Mouse (Mus musculus) ES-CJ7 (cell line): ENCODE results near the gene Olfr453.

Source experiments
- DNase-seq: peaks from one replicate; pipeline ENCODE4 v3.0.0; 2011; ENCODE audit warnings: low read depth, low spot score

The Olfr453 gene

DNA sequence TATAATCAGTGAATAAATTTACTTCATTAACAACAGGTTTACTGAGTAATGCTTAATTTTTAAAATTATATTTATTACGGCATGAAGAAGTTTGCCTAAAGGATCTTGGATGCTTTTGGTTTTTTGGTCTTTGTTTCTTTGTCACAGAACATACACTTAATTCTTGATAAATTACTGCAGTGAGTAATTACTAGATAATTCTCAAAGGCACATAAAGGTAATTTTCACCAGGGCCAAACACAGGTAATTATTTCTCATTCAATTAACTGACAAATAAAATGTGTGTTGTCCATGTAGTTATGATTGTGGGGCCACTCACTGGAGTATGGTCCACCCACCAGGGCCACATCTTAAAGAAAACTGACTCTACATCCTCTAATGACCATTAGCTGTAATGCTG, at the start of gene Olfr453:
Olfr453 (plus strand) TSS at position 301 of the 400 bp plus-strand sequence.
- DNase-seq = no peak

DNA sequence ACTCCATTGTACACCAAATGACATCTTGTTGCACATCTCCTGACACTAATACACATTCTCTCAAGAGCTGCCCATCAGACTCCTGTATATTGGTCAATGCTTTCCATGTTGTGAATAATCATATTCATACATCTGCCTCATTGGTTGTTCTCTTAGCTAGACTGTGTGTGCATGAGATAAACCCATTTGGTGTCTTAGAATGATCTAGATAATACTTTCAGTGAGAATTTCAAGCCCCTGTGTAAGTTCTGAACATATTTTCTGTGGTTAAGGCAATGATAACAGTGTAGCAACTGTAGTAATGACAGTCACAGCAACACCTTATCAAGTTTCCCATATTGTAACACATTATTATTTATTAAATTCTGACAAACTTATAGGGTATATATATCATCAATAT, 49.4 kb upstream of the Olfr453 start:
- no peak for DNase-seq

- DNase-seq = peak; percentile 19
Observed at GRCm38 (mm10) chr6:42692154-42692516, 47.0 kb upstream of the Olfr453 start.

DNA sequence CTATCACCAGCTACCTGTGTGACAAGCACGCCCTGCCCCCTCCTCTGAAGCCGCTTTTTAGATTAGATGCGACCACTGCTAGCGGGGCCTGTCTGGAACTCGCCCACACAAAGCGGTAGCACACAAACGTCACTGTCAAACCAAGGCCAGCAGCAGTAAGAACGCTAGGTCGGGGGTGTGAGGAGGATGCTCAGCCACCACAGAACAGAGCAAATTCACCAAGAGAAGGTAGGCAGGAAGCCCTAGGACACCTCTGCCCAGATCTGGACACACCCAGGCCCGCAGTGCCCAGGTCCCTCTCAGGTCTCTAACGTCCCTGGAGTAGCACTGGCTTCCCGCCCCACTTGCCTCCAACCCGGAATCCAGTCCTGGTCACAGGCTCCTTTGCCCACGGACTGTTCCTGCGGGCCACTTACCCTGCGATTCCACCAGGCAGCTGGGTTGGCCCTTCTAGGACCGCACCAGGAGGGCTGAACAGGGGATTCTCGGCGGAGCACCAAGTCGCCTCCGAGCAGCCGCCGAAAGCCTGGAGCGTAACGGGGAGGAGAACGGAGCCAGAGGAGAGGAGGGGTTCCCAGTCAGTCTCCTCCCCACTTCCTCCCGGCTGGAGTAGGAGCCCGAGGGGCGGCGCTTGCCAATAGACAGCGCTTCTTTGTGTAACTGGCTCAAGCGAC, 46.5 kb upstream of the Olfr453 start:
- peak; percentile 77 for DNase-seq

GRCm38 (mm10) chr6:42709291-42710211, 29.6 kb upstream of the Olfr453 start, which contains the start of gene Tcaf1:
TSS of gene Tcaf1 (minus strand) at chr6:42710088.
- peak; percentile 67 for DNase-seq

GRCm38 (mm10) chr6:42714668-42715067, 24.5 kb upstream of the Olfr453 start:
- no peak for DNase-seq

GRCm38 (mm10) chr6:42717973-42718372, 21.2 kb upstream of the Olfr453 start:
- DNase-seq = no peak

DNA sequence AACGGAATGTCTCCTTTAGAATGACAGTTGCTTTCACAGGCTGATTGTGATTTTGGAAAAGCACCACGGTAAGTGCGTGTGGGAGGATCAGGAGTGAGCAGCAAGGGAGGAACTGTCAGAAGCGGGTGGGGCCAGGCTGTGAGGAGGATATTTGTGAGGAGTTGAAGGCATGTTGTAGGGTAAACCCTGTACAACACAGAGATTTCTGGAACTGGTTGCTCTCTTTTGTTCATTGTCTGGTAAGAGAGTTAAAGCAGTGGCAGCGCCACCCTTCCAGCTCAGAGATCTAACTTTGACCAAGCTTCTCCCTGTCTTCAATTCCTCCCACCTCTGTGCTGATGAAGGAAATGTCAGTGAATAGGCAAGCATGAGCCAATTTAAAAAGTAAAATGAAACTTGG, 3.1 kb downstream of the Olfr453 start:
- DNase-seq = no peak

- DNase-seq = no peak
Observed at GRCm38 (mm10) chr6:42747846-42748245, 8.7 kb downstream of the Olfr453 start.

- DNase-seq = no peak
Observed at GRCm38 (mm10) chr6:42756104-42756503, 16.9 kb downstream of the Olfr453 start, which contains the start of gene Olfr38. TSS of gene Olfr38 (plus strand) at chr6:42756404.

GRCm38 (mm10) chr6:42777066-42777465, 37.9 kb downstream of the Olfr453 start:
- DNase-seq = no peak

- DNase-seq = no peak
Observed at GRCm38 (mm10) chr6:42784793-42785192, 45.6 kb downstream of the Olfr453 start, which contains the start of gene Olfr452. TSS of gene Olfr452 (plus strand) at chr6:42785093.

- peak; percentile 7 for DNase-seq
Observed at GRCm38 (mm10) chr6:42790247-42790948, 51.2 kb downstream of the Olfr453 start.

DNA sequence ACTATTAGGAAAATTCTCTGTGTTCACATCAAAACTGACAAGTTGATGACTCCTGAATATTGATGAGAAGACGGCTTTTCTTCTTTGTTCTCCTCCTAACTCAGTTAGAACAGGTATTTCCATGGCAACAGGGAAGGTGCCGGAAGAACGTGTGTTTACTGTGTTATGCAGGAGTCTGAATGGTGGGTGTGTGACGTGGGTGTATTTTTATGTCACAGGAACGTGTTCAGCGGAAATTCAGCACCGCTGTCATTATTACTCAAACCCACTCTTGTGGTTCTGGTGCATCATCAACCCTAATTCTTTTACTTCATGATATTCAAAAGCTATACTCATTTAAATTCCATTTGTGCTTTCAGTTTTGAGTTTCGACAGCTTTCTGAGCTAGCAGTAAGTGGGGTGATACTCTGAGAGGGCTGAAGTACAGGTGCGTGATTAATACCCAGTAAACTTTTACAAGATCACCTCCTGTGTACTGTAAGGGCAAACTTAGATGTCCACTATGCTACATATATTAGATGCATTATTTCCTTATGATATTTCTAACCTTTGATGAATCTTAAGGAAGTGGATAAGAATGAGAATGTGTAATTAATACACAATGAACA, 51.9 kb downstream of the Olfr453 start:
- DNase-seq = no peak

DNA sequence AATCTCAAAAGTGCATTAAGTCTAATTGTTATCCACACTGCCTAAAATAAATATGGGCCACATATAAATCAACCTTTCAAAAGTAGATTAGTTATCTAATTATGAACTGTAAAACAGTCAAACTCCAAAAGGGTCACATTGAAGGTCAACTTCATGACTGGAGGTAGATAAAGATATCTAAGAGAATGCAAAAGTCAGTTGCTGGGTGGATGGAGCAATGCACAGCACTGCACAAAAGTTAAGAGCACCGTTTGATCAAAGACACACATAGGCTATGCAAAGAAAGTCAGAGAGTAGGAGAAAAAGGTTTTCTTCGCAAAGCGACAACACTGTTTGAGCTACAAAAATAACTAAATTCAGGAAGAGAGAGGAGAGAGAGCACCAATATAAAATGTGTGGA, 55.8 kb downstream of the Olfr453 start:
- no peak for DNase-seq
